Mouse (Mus musculus): ENCODE data around the gene Ppil4. TPM values are rescaled to one million over a fixed set of nuclear protein-coding genes. Genes with fewer than 3 reads are reported as not detected.
A peak's percentile ranks its signal among the peaks of the same experiment; 100 is the strongest.

Ppil4 gene
- polyA plus RNA-seq, 1 experiment from 2014 or later: 49.5 TPM

- no peaks in the 10 kb centered on the region for H3K9me3 ChIP-seq (ENCODE audit: control insufficient read depth, low read length)
- H3K4me2 ChIP-seq: no peak overlapping the region
- H3K27me3 ChIP-seq (ENCODE audit: control insufficient read depth, insufficient read depth, low read length): no peaks in the 10 kb centered on the region
- ATAC-seq (ENCODE audit: low FRiP score): no peak
- H3K36me3 ChIP-seq (ENCODE audit: control insufficient read depth, insufficient read depth, low read length): peaks cover 5% of the 10 kb centered on the region
- no peaks in the 10 kb centered on the region for H3K4me1 ChIP-seq (ENCODE audit: control insufficient read depth, insufficient read depth, low read length)
- 94% methylated on average over 4 of the region's 4 CpGs for WGBS
- no peak overlapping the region for H3K4me3 ChIP-seq (ENCODE audit: low read depth, low read length)
- H3K27ac ChIP-seq (ENCODE audit: low read depth, low read length): no peak overlapping the region
- DNase-seq (ENCODE audit: low spot score, missing footprints): peak; percentile 73
- H3K9ac ChIP-seq (ENCODE audit: low read length): no peak overlapping the region
These were observed 26.5 kb downstream of the Ppil4 start for GRCm38 (mm10) chr10:7819156-7819555.

DNA sequence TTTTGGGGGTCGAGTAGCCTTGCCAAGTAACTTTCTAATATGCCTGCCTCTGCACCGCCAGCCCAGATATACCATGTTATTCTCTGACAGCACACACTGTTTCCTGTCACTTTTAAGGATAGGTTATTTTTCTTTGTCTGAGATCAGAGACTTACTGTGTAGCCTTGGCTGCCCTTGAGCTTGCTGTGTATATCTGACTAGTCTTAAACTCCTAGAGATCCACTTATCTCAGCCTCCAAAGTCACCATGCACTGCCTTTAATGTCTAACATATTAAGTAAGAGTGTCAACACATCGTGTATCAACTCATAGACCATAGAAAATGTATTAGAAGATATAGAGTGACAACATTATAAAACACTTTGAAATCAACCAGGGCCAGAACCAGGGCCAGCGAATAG lies 26.9 kb downstream of the Ppil4 start:
- no peak overlapping the region for H3K4me3 ChIP-seq (ENCODE audit: low read depth, low read length)
- DNase-seq (ENCODE audit: low spot score, missing footprints): peak; percentile 56
- no peaks in the 10 kb centered on the region for H3K27me3 ChIP-seq (ENCODE audit: control insufficient read depth, insufficient read depth, low read length)
- no peak overlapping the region for H3K9ac ChIP-seq (ENCODE audit: low read length)
- peaks cover 5% of the 10 kb centered on the region for H3K36me3 ChIP-seq (ENCODE audit: control insufficient read depth, insufficient read depth, low read length)
- no peaks in the 10 kb centered on the region for H3K9me3 ChIP-seq (ENCODE audit: control insufficient read depth, low read length)
- 91% methylated on average over 4 of the region's 4 CpGs for WGBS
- no peak for ATAC-seq (ENCODE audit: low FRiP score)
- H3K4me2 ChIP-seq: no peak overlapping the region
- no peaks in the 10 kb centered on the region for H3K4me1 ChIP-seq (ENCODE audit: control insufficient read depth, insufficient read depth, low read length)
- no peak overlapping the region for H3K27ac ChIP-seq (ENCODE audit: low read depth, low read length)

DNA sequence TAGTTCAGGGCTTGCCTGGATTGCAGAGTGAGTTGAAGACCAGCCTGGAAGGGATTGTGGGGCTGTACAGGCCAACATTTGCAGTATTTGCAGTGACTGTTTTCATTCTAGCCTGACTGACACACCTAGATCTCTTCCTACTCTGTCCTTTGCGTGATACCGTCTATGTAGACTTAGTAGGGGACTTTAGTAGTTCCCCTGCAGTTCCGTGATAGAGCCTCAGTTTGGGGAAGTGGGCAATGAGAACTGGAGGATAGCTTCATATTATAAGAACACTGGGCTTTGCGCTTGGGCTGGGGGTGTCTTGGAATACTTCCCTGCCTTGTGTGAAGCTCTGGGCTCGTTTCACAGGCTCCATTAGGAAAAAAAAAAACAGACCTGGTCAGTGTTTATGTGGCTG lies 27.5 kb downstream of the Ppil4 start:
- Histone ChIP-seq H3K36me3 (ENCODE audit: control insufficient read depth, insufficient read depth, low read length) (peaks cover 5% of the 10 kb centered on the region), H3K4me1 (ENCODE audit: control insufficient read depth, insufficient read depth, low read length) (no peaks in the 10 kb centered on the region), H3K4me2 (no peak overlapping the region), H3K27ac (ENCODE audit: low read depth, low read length) (no peak overlapping the region), H3K27me3 (ENCODE audit: control insufficient read depth, insufficient read depth, low read length) (no peaks in the 10 kb centered on the region), H3K9ac (ENCODE audit: low read length) (no peak overlapping the region), H3K4me3 (ENCODE audit: low read depth, low read length) (no peak overlapping the region), H3K9me3 (ENCODE audit: control insufficient read depth, low read length) (no peaks in the 10 kb centered on the region)
- WGBS: 94% methylated on average over 5 of the region's 5 CpGs
- ATAC-seq (ENCODE audit: low FRiP score): no peak
- DNase-seq (ENCODE audit: low spot score, missing footprints): peak; percentile 31

DNA sequence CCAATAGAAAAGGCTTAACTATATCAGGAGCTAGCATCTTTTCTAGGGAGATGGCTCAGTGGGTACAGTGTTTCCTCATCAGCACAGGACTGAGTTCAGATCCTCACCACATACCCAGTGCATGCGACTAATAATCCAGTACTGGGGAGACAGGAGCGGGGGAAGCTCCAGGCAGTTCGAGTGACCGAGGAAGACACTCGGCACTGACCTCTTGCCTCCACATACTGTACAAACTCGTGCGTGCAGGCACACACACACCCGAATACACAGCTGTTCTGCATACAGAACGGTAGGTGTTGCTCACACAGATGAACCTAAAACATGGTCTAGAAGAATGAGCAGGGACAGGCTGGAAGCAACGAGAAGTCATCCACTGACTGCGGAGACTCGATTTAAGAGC lies 29.3 kb downstream of the Ppil4 start:
- no peak overlapping the region for H3K9ac ChIP-seq (ENCODE audit: low read length)
- H3K27ac ChIP-seq (ENCODE audit: low read depth, low read length): no peak overlapping the region
- H3K36me3 ChIP-seq (ENCODE audit: control insufficient read depth, insufficient read depth, low read length): peaks cover 5% of the 10 kb centered on the region
- H3K27me3 ChIP-seq (ENCODE audit: control insufficient read depth, insufficient read depth, low read length): no peaks in the 10 kb centered on the region
- DNase-seq (ENCODE audit: low spot score, missing footprints): peak; percentile 14
- no peak overlapping the region for H3K4me3 ChIP-seq (ENCODE audit: low read depth, low read length)
- WGBS: 93% methylated on average over 12 of the region's 12 CpGs
- no peak overlapping the region for H3K4me2 ChIP-seq
- H3K9me3 ChIP-seq (ENCODE audit: control insufficient read depth, low read length): no peaks in the 10 kb centered on the region
- no peak for ATAC-seq (ENCODE audit: low FRiP score)
- no peaks in the 10 kb centered on the region for H3K4me1 ChIP-seq (ENCODE audit: control insufficient read depth, insufficient read depth, low read length)

DNA sequence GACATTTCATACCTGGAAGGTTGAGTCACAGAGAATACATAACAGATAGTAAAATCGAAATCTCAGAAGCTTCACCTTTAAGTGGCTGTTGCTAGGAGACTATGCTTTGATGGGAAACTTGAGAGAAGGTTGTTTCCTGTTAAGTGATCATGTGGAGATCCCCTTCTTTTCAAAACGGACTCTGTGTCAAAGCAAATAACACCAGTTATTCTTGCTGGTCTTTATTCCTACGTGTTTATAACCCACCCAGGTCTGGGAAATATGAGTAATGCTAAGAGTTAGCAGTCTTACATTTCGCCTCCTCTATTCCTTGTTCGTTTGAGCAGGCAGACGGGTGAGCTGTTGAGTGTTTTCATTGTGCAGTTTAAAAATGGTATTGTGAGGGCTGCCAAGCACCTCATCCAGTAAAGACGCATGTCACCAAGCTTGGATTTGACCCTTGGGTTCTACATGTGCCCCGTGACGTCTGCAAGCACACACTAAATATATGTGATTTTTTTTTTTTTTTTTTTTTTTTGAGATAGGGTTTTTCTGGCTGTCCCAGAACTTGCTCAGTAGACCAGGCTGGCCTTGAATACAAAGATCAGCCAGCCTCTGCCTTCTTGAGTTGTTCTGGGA lies 32.1 kb downstream of the Ppil4 start:
- DNase-seq (ENCODE audit: low spot score, missing footprints): peak; percentile 75
- ATAC-seq (ENCODE audit: low FRiP score): no peak
- no peaks in the 10 kb centered on the region for H3K27me3 ChIP-seq (ENCODE audit: control insufficient read depth, insufficient read depth, low read length)
- no peaks in the 10 kb centered on the region for H3K9me3 ChIP-seq (ENCODE audit: control insufficient read depth, low read length)
- H3K4me2 ChIP-seq: no peak overlapping the region
- peaks cover 2% of the 10 kb centered on the region for H3K36me3 ChIP-seq (ENCODE audit: control insufficient read depth, insufficient read depth, low read length)
- WGBS: 89% methylated on average over 9 of the region's 9 CpGs
- no peaks in the 10 kb centered on the region for H3K4me1 ChIP-seq (ENCODE audit: control insufficient read depth, insufficient read depth, low read length)
- H3K9ac ChIP-seq (ENCODE audit: low read length): no peak overlapping the region
- H3K4me3 ChIP-seq (ENCODE audit: low read depth, low read length): no peak overlapping the region
- H3K27ac ChIP-seq (ENCODE audit: low read depth, low read length): no peak overlapping the region

- no peaks in the 10 kb centered on the region for H3K9me3 ChIP-seq (ENCODE audit: control insufficient read depth, low read length)
- no peak overlapping the region for H3K4me2 ChIP-seq
- H3K36me3 ChIP-seq (ENCODE audit: control insufficient read depth, insufficient read depth, low read length): peaks cover 2% of the 10 kb centered on the region
- no peak overlapping the region for H3K9ac ChIP-seq (ENCODE audit: low read length)
- 91% methylated on average over 4 of the region's 4 CpGs for WGBS
- ATAC-seq (ENCODE audit: low FRiP score): no peak
- no peak overlapping the region for H3K4me3 ChIP-seq (ENCODE audit: low read depth, low read length)
- no peak for DNase-seq (ENCODE audit: low spot score, missing footprints)
- H3K27me3 ChIP-seq (ENCODE audit: control insufficient read depth, insufficient read depth, low read length): no peaks in the 10 kb centered on the region
- no peak overlapping the region for H3K27ac ChIP-seq (ENCODE audit: low read depth, low read length)
- H3K4me1 ChIP-seq (ENCODE audit: control insufficient read depth, insufficient read depth, low read length): no peaks in the 10 kb centered on the region
These were observed 32.6 kb downstream of the Ppil4 start for GRCm38 (mm10) chr10:7825281-7825665.

GRCm38 (mm10) chr10:7826106-7826505 lies 33.4 kb downstream of the Ppil4 start:
- no peak overlapping the region for H3K27ac ChIP-seq (ENCODE audit: low read depth, low read length)
- H3K4me1 ChIP-seq (ENCODE audit: control insufficient read depth, insufficient read depth, low read length): no peaks in the 10 kb centered on the region
- H3K36me3 ChIP-seq (ENCODE audit: control insufficient read depth, insufficient read depth, low read length): peaks cover 2% of the 10 kb centered on the region
- no peak for ATAC-seq (ENCODE audit: low FRiP score)
- no peaks in the 10 kb centered on the region for H3K27me3 ChIP-seq (ENCODE audit: control insufficient read depth, insufficient read depth, low read length)
- H3K4me2 ChIP-seq: no peak overlapping the region
- 97% methylated on average over 9 of the region's 9 CpGs for WGBS
- H3K9ac ChIP-seq (ENCODE audit: low read length): no peak overlapping the region
- no peaks in the 10 kb centered on the region for H3K9me3 ChIP-seq (ENCODE audit: control insufficient read depth, low read length)
- H3K4me3 ChIP-seq (ENCODE audit: low read depth, low read length): no peak overlapping the region
- peak; percentile 35 for DNase-seq (ENCODE audit: low spot score, missing footprints)

DNA sequence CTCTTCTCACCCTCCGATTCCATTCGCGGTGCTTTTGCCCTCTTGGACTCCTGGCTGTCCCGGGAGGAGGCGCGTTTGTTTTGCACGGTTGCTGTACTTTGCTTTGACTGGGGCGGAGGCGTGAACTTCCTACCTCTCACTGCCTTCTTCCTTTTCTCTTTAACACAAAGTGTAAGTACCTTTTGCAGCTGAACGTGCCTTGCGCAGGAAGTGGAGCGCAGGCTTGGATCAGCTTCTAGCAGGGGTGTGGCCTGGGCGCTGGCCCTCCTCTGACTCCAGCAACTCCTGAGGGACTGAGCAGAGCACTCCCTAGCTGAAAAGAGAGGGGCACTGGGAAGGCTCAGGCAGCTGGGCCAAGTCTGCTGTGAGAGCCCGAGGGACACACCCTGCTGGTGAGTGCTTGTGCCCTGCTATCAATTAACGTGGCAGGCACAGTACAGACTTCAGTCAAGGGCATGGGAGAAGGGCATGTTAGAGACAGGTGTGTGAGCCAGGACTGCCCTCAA lies 39.5 kb downstream of the Ppil4 start, which contains the start of gene Zc3h12d:
Zc3h12d (plus strand) TSS at position 300 of the 506 bp plus-strand sequence.
- peak; percentile 83 for DNase-seq (ENCODE audit: low spot score, missing footprints)
- peak; percentile 58 for ATAC-seq (ENCODE audit: low FRiP score)
- Histone ChIP-seq H3K4me3 (ENCODE audit: low read depth, low read length) (no peak within 1 kb of the TSS), H3K9ac (ENCODE audit: low read length) (peak within 1 kb of the TSS; percentile 39; the same call in 1 of the 2 replicates), H3K9me3 (ENCODE audit: control insufficient read depth, low read length) (no peaks in the 10 kb centered on the region), H3K27ac (ENCODE audit: low read depth, low read length) (no peak within 1 kb of the TSS), H3K4me2 (peak within 1 kb of the TSS; percentile 22; the same call in 1 of the 2 replicates), H3K36me3 (ENCODE audit: control insufficient read depth, insufficient read depth, low read length) (no peaks in the 10 kb centered on the region), H3K27me3 (ENCODE audit: control insufficient read depth, insufficient read depth, low read length) (no peaks in the 10 kb centered on the region), H3K4me1 (ENCODE audit: control insufficient read depth, insufficient read depth, low read length) (no peaks in the 10 kb centered on the region; the same call in 1 of the 2 replicates)
- WGBS: 5% methylated on average over 15 of the region's 15 CpGs

DNA sequence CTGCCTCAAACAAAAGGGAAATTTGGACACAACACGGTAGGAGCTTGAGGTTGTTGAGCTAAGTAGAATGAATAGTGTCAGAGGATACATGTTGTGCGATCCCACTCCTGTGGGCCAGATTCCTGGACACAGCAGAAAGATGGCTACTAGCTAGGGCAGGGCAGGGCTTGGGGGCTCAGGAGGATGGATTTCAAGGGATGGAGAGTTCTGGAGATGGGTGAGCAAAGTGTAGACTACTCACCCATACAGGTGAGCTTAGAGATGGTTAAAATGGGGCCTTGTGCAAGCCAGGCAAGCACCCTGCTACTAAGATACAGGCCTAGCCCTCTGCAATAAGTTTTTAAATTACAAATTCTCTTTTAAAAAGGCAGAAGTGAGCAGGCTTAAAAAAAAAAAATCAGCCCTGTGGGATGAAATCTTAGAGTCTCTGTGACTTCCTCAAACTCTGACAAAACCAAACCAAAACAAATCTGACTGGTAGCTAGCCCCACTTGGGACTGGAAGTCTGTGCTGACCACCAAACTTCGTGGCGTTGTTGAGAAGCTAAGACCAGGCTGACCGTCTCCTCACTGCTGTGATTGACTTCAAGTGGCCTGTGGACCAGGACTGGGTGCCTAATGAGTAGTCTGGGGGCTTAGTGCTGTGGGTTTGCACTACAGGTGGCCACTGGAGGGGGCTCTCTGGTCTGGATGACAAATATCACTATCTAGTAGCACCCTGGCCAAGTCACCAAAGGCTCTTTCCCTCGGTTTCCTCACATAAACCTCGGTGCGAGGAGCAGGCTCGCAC lies 40.9 kb downstream of the Ppil4 start:
- ATAC-seq (ENCODE audit: low FRiP score): no peak
- H3K4me1 ChIP-seq (ENCODE audit: control insufficient read depth, insufficient read depth, low read length): no peaks in the 10 kb centered on the region; the same call in 1 of the 2 replicates

More for the DNA sequence above, 40.9 kb downstream of the Ppil4 start:
- no peak overlapping the region for H3K4me3 ChIP-seq (ENCODE audit: low read depth, low read length)
- 88% methylated on average over 9 of the region's 9 CpGs for WGBS
- H3K27ac ChIP-seq (ENCODE audit: low read depth, low read length): no peak overlapping the region
- no peak overlapping the region for H3K9ac ChIP-seq (ENCODE audit: low read length)
- DNase-seq (ENCODE audit: low spot score, missing footprints): peak; percentile 12
- no peak overlapping the region for H3K4me2 ChIP-seq
- H3K27me3 ChIP-seq (ENCODE audit: control insufficient read depth, insufficient read depth, low read length): no peaks in the 10 kb centered on the region
- H3K9me3 ChIP-seq (ENCODE audit: control insufficient read depth, low read length): no peaks in the 10 kb centered on the region
- H3K36me3 ChIP-seq (ENCODE audit: control insufficient read depth, insufficient read depth, low read length): no peaks in the 10 kb centered on the region
